Mouse (Mus musculus): Measurements from ENCODE around the gene Fam124b.

Gene Fam124b

DNA sequence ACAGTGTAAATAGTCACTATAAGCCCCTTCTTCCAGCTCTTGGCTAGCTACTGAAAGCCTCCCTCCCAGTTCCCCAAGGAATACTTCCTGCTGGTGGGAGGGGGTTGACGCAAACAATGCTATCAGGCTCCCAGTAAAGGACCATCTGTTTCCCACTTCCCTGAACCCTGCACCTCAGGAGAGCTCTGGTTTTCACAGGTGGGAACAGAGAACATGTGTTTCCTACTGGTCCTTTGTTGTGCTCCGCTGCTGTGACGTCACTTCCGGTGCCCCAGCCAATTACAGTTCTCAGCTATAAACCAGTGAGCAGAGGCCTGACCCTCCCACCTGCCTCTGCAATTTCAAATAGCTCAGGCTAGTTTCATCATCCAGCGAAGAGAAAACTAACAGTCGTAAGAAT lies at the start of gene Fam124b:
Gene Fam124b, minus strand, starts transcription at position 206 of the 400 bp plus-strand sequence.
- in situ Hi-C loops (cut with MboI; ENCODE audit: unreplicated experiment in 2 of 2) = no loop called here

DNA sequence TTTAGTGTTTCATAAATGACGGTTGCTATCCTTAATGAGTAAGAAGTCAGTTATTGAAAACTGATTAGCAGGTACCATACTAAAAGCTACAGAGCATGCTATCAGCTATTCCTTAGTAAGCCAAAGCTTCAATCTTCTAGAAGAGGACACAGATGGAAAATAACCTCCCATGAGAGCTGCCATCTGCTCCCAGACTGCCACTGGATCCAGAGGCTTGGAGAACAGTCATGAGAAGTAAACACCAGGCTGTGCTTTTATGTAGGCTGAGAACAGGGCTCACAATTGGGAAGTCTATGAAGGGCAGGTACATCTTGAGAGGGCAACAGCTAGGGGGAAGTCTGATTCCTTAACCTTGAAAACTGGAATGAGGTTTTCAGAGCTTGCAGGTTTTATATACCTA lies 42.2 kb upstream of the Fam124b start:
- in situ Hi-C loops (cut with MboI; ENCODE audit: unreplicated experiment in 2 of 2) = no loop called here

DNA sequence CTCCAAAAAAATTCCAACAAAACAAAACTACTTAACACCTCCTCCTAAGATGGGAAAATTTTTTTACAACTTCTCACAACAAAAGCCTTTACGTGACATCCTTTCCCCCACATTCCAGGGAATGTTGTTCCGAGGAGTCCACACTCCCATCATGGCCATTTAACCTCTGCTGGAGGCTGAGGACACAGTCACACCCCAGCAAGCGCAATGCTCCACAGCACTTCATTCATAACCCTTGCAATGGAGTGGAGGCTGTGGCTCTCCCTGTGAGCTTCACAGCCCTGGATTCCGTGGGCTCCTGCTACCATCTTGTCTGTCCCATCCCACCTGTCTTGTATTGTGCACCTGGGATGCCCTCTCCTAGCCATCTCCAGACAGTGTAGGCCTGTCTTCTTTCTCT lies 40.4 kb upstream of the Fam124b start:
- in situ Hi-C loops (cut with MboI; ENCODE audit: unreplicated experiment in 2 of 2) = no loop called here

DNA sequence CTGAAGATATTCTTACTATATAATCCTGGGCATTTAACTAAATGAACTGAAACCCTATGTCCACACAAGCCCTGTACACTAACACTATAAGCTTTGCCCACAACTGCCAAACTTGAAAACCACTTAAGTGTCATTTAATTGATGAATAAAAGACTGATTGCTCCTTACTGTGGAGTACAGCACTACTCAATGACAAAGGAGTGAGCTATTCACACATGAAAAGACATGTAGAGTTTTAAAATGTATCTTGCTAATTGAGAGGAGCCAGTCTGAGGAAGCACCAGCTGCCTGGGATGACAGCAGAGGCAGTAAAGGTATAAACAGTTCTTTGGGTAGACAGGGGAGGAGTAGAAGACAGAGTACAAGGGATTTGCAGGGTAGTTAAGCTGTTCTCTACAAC lies 35.0 kb upstream of the Fam124b start:
- in situ Hi-C loops (cut with MboI; ENCODE audit: unreplicated experiment in 2 of 2) = no loop called here

DNA sequence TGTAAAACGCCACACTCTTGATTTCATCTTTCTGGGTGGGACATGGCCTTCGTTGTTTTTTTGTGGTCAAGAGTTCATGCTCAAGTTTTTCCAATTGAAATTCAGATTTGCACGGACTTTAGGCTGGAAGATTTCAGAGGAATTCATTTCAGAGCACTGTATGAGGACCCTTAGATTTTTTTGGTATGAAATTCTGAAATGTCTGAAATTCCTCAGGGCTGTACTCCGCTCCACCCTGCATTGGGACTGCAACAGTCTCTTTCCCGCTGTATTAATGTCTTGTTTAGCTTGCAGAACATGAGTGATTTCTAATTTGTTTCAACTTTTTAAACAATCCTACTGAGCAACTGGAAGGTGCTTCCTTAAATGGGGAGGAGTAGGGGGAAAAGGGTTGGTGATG lies 32.0 kb upstream of the Fam124b start:
- in situ Hi-C loops (cut with MboI; ENCODE audit: unreplicated experiment in 2 of 2) = no loop called here

DNA sequence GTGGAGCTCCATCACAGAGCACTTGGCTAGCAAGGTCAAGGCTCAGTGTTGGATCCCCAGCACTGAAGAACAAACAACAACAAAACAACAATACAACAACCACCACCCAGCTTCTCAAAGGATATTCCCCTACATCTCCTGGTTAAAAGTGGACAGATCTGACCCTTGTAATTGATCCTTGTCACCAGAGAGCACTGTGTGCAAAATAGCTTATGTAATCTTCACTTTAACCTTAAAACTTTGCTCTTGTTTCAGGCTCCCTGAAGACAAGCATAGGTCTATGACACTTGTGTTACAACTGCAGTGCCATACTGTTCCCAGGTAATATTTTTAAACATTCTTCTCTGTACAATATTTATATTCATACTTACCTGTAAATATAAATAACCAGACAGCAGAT lies 28.9 kb upstream of the Fam124b start:
- in situ Hi-C loops (cut with MboI; ENCODE audit: unreplicated experiment in 2 of 2) = no loop called here

DNA sequence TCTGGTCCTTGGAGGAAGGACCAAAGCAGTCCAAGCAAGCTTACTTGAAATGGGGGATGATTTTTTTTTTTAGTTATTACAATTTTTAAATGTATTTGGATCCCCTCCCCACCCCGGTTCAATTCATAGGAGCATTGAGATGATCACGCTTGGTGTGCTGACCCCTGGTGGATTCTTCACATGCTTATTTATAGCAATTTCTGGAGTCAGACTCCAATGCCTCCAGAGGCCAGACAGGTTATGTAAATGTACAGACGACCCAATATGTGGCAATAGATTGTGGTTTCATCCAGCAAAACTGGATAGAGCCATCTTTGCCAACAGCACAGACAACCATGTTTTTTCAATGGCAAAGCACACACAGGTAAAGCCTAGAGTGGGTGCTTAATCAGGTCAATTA lies 25.9 kb upstream of the Fam124b start:
- in situ Hi-C loops (cut with MboI; ENCODE audit: unreplicated experiment in 2 of 2) = no loop called here

DNA sequence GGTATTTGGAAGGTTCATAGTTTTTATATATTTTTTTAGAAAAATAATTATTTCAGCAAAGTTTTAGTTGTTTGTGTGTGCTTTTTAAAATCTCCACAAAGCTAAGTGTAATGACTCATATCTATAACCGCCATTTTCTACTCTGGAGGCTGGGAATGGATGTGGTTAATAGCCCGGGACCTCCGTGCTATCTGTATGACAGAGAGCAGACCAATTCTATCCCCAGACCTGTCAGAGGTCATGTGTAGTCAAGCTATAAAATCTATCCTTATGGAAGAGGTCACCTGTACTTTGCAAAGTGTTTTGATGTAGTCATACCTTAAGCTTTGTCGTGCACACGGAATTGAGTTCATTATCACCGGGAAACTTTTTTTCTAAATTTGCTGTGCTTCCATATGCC lies 23.3 kb upstream of the Fam124b start:
- in situ Hi-C loops (cut with MboI; ENCODE audit: unreplicated experiment in 2 of 2) = no loop called here

DNA sequence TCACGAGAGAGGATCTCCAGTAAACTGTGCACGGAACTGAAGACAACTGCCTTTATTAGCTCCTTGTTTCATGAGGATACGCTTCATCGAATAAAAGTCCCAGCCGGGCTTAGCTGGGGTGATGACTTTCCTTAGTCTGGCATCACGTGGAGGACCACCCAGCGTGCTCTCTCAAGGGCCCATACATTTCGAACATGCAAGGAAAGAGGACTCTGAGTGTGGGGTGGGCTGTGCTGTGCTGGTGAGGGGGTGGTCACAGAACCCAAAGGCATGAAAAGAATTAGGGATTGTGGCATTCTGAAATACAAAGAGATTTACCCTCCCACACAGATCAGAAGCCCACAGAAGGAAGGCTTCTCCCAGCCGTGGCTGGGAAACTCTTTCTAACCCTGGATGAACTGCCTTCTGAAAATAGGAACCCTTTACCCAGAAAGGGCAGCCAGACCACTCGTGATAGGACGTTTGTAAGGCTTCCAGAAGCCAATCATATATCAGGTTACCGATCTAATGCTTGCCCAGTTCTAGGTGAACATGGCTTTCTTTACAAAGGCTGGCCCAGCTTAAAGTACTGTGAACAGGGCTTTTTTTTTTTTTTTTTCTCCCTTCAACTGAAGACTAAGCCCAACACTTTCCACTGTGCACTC lies 21.9 kb upstream of the Fam124b start:
- in situ Hi-C loops (cut with MboI; ENCODE audit: unreplicated experiment in 2 of 2) = no loop called here

DNA sequence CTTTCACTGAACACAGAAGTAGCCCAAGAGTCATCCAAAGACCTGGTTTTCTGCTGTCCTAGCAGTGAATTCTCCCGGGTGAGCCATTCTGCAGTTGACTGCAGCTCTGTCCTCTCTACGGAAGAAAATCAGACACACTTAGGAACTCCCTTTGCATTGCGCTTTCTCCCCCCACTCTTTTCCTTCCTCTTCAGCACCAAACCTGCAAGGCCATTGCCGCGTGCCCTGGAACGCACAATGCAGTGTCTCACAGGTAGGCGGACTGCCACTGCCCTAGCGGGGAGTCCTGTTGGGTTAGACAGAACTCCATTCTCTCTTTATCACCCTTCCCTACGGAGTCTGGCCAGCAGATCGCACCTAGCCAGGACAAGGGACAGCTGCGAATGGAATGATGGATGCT lies 21.2 kb upstream of the Fam124b start:
- in situ Hi-C loops (cut with MboI; ENCODE audit: unreplicated experiment in 2 of 2) = no loop called here

DNA sequence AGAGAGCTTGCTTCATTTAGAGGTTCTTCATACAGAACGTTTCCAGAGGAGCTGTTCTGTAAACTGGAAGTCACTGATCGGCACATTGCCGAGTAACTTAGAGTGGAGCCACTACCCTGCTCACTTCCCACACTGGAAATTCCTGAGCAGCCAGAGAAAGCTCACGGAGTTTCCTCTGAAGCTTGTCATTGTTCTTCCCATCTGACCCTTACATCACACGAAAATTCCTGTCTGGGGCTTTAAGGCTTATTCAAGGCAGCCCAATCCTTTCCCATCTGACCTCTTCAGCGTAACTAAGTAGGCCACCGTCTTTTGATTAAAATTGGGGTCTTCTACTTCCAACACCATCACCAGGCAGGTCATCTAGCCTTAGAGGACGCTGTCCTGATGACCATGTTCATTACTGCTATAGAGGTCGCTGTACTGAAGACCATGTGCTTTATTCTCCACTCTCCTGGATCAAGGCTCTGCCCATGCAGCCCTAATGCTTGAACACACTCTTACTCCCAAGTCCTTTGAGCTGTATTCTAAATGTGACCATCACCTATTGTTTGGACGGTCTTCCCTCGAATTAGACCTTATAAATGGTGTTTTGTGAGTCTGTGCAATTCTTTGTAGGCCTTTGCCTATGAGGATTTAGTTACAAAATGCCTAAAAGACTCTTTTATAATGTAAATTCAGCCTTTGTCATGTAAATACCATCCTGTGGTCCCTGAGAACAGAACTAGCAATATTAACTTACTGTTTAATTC lies 18.9 kb upstream of the Fam124b start:
- in situ Hi-C loops (cut with MboI; ENCODE audit: unreplicated experiment in 2 of 2) = no loop called here

DNA sequence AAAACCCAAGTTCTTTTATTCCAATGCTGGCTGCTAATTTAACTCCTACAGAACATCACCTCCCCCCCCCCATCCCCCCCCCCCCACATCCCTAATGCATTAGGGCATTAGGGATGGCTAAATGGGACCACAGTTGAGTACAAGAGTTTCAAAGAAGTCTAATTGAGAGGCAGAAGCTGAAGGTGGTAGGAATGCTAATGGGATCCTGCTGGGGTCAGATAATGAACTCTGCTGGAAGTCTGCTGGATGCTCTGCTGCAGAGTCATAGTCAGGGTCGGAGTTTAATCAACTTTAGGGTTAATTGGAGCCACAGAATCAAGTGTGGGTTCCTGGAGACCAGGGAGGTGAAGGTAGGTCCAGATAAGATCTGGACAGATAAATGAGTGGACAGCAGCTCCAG lies 17.9 kb upstream of the Fam124b start:
- in situ Hi-C loops (cut with MboI; ENCODE audit: unreplicated experiment in 2 of 2) = no loop called here

DNA sequence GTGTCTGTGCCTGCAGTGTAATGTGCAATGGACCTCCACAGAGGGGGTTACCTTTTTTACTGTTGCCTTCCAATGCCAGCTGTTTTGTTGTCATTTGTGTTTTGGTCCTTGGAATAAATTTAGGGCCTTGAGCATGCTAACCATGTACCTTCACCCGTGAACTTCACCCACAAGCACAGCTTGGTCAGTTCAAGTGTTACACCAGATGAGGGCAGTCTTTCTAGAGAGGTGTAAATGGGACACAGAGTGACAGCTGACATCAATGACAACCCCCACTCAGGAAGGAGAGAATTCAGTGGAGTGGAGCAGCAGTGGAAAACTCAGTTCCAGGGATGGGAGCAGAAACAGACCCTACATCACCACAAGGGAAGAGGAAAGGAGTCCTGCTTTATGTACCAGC lies 12.3 kb upstream of the Fam124b start:
- in situ Hi-C loops (cut with MboI; ENCODE audit: unreplicated experiment in 2 of 2) = no loop called here

DNA sequence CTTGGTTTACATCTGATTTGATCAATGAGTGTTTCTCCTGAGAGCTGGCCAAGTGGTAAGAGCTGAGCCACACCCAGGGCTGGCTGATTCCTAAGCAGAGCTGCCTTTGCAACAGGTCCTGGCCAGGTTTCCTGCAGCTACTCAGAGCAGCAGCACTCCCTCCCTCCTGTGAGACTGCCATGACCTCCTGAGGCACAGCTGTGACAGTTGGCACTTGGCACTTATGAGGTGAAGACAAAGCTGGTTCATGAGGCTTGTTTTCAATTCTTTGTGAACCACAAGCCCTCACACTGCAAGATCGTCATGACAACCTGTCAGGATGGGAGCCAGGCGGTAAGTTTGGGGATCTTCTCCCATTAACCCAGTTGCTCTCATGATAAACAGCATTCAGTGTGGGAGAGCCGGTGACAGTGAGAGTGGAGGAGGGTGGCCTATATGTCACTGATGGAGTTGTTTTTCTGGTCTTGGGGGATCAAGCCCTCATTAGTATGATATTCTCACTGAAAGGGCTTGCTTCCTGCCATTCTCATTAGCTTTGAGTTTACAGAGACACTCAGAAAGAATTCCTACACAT lies 6.7 kb upstream of the Fam124b start:
- in situ Hi-C loops (cut with MboI; ENCODE audit: unreplicated experiment in 2 of 2) = no loop called here

DNA sequence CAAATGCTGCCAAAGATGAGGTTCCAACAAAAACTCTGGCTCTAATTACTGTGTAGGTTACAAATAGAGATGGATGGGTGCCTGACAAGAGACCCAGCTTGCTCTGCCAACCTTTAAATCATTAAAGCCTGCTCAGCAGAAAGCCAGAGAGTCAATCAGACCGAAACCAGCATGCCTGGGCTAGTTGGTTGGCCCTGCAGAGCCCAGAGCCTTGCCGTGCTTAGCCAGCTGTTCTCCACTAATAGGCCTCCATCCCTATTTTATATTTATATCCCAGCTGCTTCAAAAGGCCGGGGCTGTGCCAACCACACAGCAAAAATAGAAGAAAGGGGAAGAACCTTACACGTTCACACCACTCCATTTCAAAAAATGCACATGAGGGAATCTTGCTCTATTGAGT lies 2.9 kb upstream of the Fam124b start:
- in situ Hi-C loops (cut with MboI; ENCODE audit: unreplicated experiment in 2 of 2) = no loop called here

DNA sequence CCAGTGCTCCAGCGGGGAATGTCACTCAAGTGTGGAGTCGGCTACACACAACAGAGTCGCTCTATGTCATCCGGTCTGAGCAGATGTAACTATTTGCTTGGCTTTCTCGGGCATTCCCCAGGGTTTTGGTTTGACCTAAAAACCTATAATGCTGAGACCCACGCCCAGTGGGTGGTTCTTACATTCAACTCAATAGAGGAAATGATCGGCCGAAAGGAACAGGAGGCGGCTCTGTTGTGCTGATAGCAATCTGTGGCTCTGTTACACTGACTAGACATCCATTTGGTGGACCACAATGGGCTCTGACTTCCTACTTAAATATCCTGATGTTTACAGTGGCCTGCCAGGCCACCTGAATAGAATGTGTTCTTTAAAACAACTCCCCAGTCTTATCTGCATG lies 4.4 kb downstream of the Fam124b start:
- in situ Hi-C loops (cut with MboI; ENCODE audit: unreplicated experiment in 2 of 2) = no loop called here

DNA sequence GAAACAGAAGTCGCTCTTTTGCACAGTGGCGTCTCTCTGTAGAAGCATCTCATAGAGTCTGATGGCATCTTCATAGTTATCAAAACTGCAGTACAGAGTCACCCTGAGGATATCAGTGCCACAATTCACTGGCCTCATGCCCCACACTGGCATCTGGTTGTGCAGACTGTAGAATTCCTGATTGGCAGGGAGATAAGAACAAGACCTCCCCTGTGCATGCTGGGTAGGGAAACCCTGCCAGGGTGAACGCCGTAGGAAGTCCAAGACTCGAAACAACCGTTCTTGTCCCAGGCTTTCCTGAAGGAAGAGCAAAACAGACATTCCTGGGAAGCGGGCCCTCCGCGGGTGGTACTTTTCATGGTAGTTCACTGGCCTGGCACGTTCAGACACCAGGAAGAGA lies 5.1 kb downstream of the Fam124b start:
- in situ Hi-C loops (cut with MboI; ENCODE audit: unreplicated experiment in 2 of 2) = no loop called here

DNA sequence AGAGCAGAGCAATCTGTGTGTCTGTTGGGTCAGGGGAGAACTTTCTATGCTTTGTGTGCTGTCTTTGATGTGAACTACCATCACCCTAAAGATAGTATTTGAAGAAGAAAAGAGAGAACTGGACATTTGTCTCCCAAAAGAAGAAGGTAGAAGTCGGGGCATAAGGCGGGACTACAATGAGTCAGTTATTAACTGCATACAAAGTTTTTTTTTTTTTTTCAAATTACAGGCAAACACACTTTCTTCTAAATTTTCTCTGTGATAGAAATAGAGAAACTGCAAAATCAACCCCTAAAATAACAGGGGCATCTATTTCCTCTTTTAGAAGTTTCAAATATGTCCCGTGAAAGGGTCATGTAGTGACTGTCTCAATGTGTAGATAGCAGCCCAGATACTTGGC lies 16.0 kb downstream of the Fam124b start:
- in situ Hi-C loops (cut with MboI; ENCODE audit: unreplicated experiment in 2 of 2) = no loop called here

DNA sequence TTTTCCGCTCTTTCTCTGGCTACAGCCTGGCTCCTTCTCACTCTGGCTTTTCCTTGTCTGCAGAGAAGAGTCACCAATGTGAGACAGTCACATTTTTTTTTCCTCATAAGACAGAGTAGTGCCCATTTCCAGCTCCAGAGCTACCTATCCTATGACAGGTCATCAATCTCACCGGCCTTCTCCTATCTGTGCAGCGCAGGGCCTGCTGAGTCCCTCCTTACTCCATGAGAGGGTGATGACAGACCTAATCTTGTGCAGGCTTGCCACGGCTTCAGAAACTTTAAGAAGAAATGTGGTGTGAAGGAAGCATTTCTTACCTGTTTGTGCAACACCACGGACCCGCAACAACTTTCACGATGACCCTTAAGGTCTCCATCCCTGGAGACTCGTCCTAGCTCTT lies 25.4 kb downstream of the Fam124b start:
- in situ Hi-C loops (cut with MboI; ENCODE audit: unreplicated experiment in 2 of 2) = no loop called here

DNA sequence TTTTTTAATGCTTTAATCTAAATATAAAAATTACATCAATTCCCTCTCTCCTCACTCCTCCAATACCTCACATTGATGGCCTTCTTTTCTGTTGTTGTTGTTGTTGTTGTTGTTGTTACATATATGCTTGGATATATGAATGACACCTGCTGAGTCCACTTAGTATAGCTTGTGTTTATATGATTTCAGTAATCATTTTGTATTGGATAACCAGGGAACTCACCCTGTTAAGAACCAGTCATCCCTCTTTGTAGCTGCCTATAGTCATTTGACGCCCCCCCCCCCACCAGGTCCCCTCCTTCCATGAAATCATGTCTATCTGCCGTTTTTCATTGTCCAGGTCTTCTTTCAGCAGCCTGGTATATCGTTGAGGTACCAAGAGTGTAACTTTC lies 36.9 kb downstream of the Fam124b start:
- in situ Hi-C loops (cut with MboI; ENCODE audit: unreplicated experiment in 2 of 2) = loop anchor here (5.0 to 10.0 kb wide), 8 partner anchors 226 to 1126 kb away; no protein-coding TSS in a partner anchor

DNA sequence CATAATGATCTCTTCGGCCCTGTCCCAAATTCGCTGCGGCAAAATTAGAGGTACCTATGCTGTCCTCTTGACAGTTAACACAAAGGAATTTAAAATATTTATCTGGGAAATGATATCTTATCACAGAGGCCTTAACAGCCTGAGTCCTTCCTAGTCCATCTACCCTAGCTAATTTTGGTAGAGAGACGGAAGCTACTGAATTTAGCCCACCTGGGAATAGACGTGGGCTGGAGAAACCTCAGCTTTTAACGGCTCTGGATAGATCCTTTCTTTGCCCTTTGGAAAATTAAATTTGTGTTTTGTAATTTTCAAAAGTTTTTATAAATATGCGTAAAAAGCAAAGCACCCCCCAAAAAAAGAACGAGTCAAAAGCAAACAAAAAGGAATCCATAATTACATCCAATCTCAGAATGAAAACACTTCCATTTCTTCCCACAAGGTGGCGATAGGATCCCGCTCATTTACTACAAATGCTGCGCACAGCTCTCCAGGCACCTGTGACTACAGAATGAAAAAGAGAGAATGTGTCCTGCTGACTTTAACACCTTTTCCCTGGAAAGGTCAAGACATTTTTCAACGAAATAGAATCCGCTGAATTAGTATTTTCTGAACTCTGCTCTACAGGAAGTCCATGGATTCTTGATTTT lies 37.4 kb downstream of the Fam124b start:
- in situ Hi-C loops (cut with MboI; ENCODE audit: unreplicated experiment in 2 of 2) = loop anchor here (5.0 to 10.0 kb wide), 8 partner anchors 226 to 1126 kb away; no protein-coding TSS in a partner anchor
